Mouse (Mus musculus) olfactory bulb, adult 2 months (tissue): ENCODE results near the gene Myo6.

Experiments
- CTCF ChIP-seq: fragments of 200-500 bp; IDR thresholded peaks from 2 replicates; pipeline ENCODE4 v1.5.1; 2012; ENCODE audit warnings: low read depth, mild to moderate bottlenecking, low read length, moderate library complexity; ENCODE audit not compliant: insufficient read depth
- POLR2A ChIP-seq: fragments of 200-500 bp; IDR thresholded peaks from 2 replicates; pipeline ENCODE4 v1.6.1; 2012; ENCODE audit warnings: mild to moderate bottlenecking, low read depth, low read length, moderate library complexity; ENCODE audit not compliant: insufficient read depth

DNA sequence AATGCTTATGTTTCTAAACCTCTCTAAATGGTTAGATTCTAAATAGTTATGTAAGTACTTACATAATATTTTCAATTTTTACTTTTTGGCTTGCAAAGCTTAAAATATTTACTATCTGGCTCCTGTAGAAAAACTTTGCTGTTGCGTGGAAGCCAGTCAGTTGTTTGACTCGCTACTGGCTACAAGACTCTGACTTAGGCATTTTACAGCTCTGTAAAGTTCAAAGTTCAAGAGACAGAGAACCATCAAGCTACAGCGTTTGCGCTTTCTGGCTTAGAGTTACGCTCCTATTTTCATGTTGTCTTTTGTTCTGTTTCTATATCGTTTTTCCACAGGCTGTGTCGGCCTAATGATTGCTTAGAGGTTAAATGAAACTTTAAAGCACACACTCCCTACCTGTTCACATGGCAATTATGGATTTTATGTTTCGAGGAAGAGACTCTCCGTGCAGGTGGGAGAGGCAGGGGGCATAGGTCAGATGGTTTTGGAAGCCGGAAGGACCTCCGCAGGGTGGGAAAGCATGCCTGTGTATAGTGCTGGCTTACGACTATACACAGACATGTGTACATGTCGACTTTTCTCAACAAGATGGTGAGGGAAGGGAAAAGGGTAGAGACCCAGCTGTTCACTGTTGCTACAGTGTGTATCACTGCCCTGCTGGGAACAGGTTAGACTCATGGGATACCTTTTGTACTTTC, 171.0 kb downstream of the Myo6 start:
- TF ChIP-seq CTCF (no peak), POLR2A (no peak)
